Mouse (Mus musculus): Measurements from ENCODE around the gene Gm11027. TPM values are rescaled to one million over a fixed set of nuclear protein-coding genes. Genes with fewer than 3 reads are reported as not detected.
A peak's percentile ranks its signal among the peaks of the same experiment; 100 is the strongest.
"Not testable (repeated sequence)": the region's sequence is repeated elsewhere in the genome, so short reads cannot be mapped to it uniquely, and the experiment has no call there.

The Gm11027 gene
- total RNA-seq (2021) = not detected
- long read RNA-seq, experiment 1 = 0 reads
- long read RNA-seq, experiment 2 = 0 reads

DNA sequence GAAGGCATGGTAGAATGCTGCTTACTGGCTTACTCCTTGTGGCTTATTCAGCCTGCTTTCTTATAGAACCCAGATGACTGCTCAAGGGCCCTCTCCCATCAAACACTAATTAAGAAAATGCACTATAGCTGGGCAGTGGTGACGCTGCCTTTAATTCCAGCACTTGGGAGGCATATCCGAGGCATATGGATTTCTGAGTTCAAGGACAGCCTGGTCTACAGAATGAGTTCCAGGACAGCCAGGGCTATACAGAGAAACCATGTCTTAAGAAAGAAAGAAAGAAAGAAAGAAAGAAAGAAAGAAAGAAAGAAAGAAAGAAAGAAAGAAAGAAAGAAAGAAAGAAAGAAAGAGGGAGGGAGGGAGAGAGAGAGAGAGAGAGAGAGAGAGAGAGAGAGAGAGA lies at the start of gene Gm11027:
Gene Gm11027 (plus strand): TSS at position 301 of the 400 bp plus-strand sequence.
- intact Hi-C loops (cut with DNase I); DNase-seq: not testable (repeated sequence)

DNA sequence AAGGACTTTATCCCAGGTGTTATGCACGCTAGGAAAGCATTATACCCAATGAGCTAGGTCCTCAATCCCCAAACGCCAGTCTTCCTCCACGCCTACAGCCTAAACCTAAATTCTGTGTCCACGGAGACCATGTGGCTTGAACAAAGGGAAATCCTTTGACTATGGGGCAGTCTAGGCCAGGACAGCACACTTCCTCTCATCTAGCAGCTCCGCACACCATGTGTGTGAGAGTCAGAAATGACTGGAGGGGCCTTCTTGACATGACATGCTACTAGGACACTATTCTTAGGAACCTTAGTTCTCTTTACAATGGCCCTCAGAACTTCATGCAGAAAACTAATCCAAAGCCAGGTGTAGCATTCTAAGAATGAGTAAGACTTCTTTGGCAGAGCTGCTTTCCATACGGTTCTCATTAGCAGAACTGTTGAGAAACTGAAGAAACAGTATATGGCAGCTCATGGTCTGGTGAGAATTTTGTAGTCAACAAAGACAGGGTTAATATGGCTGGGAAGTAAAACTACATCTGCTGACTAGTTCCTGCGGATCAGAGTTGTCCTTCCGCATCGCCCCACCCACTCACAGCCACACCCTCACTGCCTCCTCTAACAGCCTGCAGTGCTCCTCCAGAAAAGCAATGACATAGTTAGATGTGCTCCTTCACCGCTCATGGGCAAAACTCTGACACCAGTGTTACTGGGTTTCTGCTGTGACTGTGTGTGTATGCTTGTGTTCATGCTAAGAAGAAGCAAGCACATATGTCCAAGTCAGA lies 48.7 kb upstream of the Gm11027 start:
- intact Hi-C loops (cut with DNase I) = no loop called here
- no peak for DNase-seq

DNA sequence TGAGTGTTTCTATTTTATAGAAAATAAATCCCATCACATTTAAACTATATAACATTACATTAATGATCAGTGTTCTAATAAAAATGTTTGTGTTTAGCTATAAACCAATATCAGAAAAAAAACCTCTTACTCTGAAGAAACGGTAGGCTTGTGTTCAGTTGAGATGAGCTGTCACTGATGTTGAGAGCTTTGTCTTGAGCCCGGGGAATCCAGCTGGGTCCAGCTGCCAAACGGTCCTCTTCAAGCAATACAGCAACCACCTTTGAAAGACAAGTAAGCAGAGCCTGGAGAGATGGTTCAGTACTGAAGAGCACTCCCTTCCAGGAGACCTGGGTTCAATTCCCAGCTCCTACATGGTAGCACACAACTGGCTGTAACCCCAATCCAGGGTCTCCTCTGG lies 45.7 kb upstream of the Gm11027 start:
- no peak for DNase-seq
- intact Hi-C loops (cut with DNase I) = no loop called here

DNA sequence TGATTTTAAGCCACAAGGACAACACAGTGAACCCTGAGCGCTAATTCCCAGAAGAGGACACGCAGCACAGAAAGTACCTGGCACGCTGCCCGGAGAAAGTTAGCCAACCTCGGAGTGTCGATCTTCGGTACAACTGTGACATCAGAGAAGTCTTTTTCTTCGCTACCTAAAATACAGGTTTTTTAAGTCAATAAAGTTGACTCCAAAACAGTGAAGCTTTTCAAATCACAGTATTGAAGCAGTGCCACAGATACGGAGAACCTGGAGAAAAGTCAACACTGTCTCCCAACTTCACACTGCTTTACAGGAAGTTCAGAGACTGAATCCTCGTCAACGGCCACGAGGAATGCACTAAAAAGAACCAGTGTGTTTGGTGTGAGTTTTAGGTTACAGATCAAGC lies 43.6 kb upstream of the Gm11027 start:
- peak; percentile 83 to 89 for DNase-seq
- intact Hi-C loops (cut with DNase I) = loop anchor here (5.0 kb wide), 1 partner anchor 391 kb away; no protein-coding TSS in a partner anchor

DNA sequence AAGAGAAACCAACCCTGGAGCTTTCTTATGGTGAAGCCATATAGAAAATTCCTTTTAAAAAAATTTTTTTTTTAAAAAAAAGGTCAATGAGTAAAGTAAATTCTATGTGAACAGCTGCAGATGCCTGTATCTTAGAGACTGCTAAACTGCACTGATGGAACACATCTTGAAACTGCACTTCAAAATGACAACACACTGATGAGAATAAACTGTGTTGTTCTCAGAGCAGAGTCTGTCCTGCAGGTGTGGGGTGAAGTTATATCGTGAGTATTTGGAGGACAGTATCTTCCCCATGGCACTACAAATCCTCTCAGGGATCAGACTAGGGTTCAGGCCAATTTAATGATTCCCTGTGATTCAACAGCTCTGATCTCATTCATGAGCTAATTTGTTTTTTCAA lies 43.1 kb upstream of the Gm11027 start:
- intact Hi-C loops (cut with DNase I) = loop anchor here (5.0 kb wide), 1 partner anchor 390 kb away; no protein-coding TSS in a partner anchor
- DNase-seq = no peak

DNA sequence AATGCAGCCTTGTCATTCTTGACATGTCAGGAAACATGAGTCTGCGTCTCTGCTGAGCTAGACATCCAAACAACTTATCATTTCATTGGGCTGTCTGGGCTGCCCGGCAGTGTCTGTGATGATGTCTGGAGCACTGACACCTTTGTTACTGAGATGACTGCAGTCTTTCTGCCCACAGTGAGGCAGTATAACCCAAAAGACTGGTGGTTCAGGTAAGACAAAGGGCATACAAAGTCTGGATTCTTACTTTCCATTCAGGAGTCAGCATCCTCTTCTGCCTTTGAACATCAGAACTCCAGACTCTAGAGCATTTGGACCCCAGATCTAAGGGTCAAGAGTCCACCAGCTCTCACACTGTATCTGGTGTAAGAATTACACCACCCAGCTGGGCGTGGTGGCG lies 39.8 kb upstream of the Gm11027 start:
- intact Hi-C loops (cut with DNase I) = no loop called here
- no peak for DNase-seq

DNA sequence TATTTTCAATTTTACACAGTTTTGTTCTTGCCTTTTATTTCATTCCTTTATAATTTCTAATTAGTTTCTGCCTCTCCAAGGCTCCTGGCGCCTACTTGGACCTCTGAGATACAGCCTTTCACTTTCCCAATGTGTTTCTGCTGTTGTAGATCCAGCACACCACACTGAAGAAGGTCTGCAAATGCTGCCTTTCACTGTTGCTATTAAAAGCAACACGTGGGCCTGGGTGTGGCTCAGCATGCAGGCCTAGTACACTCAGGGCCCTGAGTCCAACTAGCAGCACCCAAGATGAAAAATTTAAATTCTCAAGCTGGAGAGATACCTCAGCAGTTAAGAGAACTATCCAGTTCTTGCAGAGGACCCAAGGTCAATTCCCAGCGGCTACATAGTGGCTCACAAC lies 38.5 kb upstream of the Gm11027 start:
- intact Hi-C loops (cut with DNase I) = no loop called here
- DNase-seq = peak in 1 of 2 experiments; percentile 15

DNA sequence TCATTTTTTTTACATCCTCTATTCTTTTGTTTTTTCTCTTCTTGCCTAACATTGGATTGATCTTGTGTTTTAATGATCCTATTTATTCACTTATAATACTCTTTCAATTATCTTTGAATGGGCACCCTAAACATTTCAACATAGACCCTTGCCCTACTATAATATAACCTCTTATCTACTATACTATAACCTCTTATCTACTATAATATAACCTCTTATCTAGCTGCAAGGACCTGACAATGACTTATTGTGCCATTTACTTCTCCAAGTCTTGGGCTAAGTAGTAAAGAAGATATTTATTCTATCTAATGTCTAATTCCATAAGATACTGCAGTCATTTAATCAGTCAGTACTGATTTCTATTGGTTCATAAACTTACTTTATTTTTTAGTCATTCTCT lies 36.8 kb upstream of the Gm11027 start:
- intact Hi-C loops (cut with DNase I) = no loop called here

DNA sequence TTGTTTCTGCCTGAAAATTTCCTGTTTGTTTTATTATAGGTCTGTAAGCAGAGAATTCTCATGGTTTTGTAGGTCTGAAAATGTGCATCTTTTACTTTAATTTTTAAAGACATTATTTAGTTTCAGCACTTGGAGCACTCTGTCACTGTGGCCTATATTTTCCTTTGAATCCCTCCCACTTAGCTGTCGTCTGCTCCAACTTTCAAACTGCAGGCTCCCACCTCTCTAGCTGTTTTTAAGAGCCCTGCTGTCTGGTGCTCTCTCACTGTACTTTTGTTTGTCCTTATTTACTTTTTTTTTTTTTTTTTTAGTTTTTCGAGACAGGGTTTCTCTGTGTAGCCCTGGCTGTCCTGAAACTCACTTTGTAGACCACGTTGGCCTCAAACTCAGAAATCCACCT lies 36.4 kb upstream of the Gm11027 start:
- intact Hi-C loops (cut with DNase I) = no loop called here
- DNase-seq = no peak

More for the DNA sequence above, 36.8 kb upstream of the Gm11027 start:
- no peak for DNase-seq

DNA sequence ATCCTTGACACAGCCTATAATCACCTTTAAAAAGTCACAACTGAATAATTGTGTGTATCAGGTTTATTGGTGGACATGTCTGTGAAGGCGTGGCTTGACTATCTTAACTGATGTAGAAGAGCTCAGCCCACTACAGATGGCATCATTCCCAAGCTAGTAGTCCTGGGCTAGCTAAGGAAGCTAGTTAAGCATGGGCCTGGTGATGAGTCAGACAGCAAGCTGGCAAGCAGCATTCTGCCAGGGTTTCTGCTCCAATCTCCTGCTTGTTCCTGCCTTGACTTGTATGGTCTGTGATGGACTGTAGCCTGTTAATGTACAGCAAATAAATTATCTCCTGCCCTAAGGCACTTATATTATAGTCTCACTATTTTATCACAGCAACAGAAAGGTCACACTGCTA lies 30.6 kb upstream of the Gm11027 start:
- intact Hi-C loops (cut with DNase I) = no loop called here
- DNase-seq = no peak

DNA sequence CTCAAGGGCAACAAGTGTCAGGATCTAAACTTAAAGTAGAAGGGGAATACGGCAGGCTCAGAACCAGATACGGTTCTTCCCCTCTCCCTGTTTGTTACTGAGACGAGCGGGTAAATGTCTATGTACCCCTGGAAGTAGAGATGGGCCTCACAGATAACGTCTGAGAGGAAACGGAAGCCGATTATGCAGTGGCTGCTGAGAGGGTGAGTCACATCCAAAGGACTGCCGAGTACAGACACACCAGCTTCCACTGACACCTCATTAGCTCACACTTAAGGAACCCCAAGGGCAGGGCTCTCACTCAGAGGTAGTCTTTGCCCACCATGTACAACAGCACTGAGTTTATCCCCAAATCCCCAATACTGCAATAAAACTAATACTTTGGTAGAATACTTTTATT lies 20.5 kb upstream of the Gm11027 start:
- intact Hi-C loops (cut with DNase I) = no loop called here

DNA sequence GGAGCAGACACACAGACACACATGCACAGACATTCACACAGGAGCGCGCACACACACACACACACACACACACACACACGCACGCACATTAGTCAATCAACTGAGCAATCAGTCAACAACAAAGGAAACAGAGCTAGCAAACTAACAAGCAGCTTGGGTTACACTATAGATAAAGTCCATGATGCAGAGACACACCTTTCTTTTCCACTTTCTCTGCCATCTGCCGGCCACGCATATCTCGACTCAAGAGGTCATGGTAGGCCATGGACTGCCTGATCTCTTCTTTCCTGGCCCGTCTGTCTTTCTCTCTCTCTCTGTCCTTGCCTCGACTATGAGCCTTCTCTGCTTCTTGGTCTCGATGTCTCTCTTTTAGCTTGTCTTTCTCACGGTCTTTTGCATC lies 19.6 kb upstream of the Gm11027 start:
- DNase-seq = no peak
- intact Hi-C loops (cut with DNase I) = no loop called here

More for the DNA sequence above, 20.5 kb upstream of the Gm11027 start:
- no peak for DNase-seq

DNA sequence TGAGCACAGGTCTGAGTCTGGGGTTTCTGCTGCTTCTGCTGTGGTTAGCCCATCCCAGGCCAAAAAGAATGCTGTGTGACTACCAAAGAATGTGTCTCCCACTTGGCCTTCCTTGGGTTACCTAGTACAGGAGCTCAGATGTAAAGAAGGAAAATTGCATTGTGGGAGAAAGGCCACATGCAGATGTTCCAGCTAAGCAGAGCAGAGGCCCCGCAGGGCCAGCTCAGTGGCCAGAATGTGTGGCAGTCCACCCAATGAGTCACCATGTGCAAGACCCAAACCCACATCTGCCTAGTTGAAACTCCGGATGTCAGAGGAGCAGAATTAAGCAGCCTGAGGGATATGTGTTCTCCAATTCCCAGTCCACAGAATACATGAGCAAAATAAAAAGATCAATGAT lies 16.9 kb upstream of the Gm11027 start:
- intact Hi-C loops (cut with DNase I) = no loop called here
- DNase-seq = no peak

DNA sequence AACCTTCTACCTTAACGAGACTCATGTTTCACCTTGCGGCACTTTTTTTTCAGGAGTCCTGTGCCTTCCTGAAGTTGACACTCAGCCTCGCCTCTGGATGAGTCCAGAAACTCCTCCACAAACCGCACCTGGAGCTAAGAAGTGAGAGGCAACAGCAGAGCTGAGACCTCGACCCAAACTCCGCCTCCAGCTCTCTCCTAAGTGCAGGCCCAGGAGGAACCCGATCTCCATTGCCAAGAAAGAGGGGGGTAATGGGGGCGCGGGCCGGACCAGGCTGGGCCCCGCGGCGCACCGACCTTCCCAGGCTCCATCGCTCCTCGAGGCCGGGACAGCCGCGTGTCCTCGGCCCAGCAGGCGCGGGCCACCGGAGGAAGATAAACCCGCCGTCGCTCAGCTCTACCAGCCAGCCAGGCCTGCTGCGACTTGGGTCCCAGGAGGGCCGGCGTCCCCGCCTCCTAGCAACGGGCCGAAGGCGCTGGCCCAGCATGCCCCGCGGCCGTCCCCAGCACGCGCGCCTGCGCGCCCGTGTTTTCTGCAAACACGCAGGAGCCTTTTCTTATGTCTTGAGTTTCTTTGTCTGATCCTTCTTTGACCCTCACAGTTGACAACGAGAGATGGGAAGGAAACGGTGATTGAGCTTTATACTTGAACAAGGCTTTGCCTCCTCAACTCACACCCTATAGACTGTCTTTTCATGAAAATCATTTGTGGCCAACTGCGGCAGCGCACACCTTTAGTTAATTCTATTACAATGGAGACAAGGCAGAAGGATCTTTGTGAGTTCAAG lies 12.4 kb upstream of the Gm11027 start, which contains the start of gene Wdr60:
Gene Wdr60 (minus strand): TSS at position 468 of the 787 bp plus-strand sequence.
- DNase-seq = peak; percentile 80 to 83
- intact Hi-C loops (cut with DNase I) = loop anchor here (1.0 kb wide), 1 partner anchor 18 kb away; no protein-coding TSS in a partner anchor

DNA sequence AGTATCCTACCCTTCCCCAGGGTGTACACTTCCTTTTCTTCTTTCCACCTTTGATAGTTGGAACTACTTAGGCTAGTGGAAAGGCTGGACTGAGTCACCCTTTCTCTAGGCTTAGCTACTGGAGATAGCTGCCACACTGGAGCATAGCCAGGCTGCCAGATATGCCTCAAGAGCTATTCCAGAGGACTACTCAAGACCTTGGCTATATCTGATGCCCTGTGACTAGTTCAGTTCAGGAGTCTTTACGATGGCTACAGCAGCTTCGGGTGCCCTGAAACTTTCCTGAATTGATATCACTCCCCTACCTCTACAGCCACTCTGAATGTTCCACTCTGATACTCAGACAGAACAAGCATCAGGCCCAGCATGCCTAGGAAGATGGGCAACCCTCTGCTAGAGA lies 10.4 kb upstream of the Gm11027 start:
- DNase-seq = no peak
- intact Hi-C loops (cut with DNase I) = no loop called here

DNA sequence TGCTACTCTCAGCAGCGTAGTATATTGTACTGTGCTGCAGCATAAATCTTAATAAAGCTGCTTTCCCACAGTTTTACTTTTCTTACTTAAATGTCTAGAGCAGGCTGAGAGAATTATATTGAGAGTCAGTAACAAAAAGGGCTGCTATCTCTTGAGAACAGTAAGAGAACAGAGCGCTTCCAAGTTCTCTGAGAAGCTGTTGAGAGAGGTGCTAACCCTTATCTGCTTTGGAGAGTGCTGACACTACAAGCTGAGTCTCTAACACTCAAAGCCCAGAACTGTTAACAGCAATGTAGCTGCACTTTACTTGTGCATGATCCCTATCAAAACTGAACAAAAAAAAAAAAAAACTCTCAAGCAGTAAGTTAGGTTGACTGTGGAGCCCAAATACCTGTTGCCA lies 9.9 kb upstream of the Gm11027 start:
- no peak for DNase-seq
- intact Hi-C loops (cut with DNase I) = no loop called here

DNA sequence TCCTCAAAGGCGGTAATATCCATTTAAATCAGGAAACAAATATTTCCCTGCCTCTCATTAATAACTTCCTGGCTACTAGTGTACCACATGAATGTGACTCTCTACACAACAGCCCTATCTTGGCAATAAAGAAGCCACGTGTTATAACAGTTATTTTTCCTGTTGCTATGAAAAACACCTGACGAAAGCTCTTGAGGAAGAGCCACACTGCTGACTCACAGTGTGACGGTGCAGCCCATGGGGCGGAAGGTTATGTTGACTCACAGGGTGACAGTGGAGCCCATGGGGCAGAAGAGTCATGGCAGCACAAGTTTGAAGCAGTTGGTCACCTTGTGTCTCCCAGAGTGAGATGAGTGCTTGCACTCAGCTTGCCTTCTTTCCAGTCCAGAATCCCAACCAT lies 5.7 kb upstream of the Gm11027 start:
- intact Hi-C loops (cut with DNase I) = no loop called here

DNA sequence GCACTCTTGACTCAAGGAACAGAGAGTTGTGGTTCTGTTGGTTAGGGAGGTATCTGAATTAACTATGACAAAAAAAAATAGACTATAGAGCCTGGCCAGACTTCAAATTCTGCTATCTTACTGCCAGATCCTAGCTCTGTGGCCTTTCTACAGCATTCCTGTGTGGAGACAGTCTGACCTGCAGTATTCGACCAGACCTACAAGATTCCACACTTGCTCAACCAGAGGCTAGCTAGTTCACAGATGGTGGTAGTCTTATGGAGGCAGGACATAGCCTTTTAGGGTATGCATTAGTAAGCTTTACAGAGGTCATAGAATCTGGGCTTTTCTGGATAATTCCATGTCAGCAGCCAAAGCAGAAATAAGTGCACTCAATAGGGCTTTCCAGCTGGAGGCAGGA lies 4.6 kb upstream of the Gm11027 start:
- intact Hi-C loops (cut with DNase I) = no loop called here

More for the DNA sequence above, 5.7 kb upstream of the Gm11027 start:
- no peak for DNase-seq

DNA sequence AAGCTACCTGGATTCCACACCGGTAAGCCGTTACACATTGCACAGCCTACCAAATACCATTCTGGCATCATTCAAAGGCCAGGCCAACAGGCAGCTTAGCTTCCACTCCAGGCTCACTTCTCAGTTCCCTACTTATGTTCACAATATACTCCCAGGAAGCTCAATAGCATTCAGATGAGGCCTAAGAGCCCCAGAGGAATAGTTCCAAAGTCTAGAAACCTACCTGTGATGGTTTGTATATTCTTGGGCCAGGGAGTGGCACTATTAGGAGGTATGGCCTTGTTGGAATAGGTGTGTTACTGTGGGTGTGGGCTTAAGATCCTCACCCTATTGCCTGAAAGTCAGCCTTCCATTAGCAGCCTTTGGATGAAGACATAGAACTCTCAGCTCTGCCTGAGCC lies 4.1 kb upstream of the Gm11027 start:
- intact Hi-C loops (cut with DNase I) = no loop called here
- DNase-seq = no peak

More for the DNA sequence above, 4.6 kb upstream of the Gm11027 start:
- no peak for DNase-seq

DNA sequence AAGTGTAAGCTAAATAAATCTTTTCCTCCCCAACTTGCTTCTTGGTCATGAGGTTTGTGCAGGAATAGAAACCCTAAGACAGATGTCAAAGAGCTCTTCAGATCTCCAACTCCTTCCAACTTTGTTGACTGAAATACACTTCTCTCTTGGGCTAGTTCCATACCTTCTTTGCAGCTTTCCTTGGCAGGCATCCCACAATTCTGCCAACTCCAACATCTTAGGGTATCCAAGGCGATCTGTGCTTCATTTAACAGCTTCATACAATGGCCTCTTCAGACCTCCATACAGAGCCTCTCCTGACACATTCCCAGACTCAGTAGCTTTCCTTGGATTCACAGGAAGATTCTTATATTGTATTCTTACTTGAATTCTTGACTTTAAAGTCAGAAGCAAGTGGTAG lies 1.5 kb upstream of the Gm11027 start:
- intact Hi-C loops (cut with DNase I) = no loop called here
- no peak for DNase-seq

DNA sequence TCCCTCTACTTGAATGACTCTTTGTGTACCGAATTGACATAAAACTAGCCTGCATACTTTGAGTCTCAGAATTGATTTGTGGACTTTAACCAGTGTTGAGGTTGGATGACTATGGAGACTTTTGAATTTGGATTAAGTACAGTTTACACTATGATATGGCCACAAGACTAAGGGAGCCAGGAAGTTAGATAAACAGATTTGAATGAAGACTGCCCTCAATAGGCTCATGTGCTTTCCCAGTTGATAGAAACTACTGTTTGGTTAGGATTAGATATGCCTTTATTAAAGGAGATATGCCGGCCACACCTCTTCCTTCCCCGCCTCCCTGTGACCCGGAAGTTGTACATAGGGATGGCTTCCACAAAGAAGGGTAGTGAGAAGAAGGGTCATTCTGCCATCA lies 445 bp downstream of the Gm11027 start:
- intact Hi-C loops (cut with DNase I) = no loop called here
- no peak for DNase-seq

DNA sequence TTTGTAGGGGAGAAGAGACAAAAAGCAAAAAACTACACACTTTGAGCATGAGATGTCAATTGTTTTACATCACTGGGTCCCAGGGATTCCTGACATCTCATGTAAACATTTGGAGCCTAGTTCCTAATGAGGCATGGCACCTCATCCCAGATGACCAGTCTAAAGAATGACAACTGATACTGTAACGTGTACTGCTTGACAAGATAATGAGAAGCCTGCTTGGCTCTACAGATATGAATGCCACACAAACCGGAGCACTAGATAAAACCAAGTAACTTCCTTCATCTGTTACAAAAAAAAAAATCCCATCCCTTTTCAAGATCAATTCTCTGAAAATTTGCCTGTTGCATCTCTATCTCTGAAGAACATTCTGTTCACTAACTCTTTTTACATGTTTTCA lies 1.8 kb downstream of the Gm11027 start:
- intact Hi-C loops (cut with DNase I) = no loop called here

More for the DNA sequence above, 1.8 kb downstream of the Gm11027 start:
- no peak for DNase-seq
